19 mouse cellular contexts compared by ENCODE assay signal in the genomic region with DNA sequence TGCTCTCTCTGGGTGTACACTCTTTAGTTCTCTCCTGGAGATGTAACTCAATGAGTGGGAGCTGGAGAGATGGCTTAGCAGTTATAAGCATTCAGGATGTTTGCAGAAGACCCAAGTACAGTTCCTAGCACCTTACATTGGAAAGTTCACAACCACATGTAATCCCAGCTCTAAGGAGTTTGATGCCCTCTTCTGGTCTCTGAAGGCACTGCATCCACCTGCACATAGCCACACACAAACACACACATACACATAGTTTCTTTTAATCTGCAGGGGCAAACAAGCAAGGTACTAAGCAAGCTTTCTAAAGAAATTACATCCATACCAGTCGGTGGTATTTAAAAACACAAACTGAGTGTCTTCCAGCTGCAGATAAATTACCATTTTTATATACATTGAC. TPM values are rescaled to one million over a fixed set of nuclear protein-coding genes. Genes with fewer than 3 reads are reported as not detected.
A peak's percentile ranks its signal among the peaks of the same experiment; 100 is the strongest.
DNase-seq lines count a peak whose midpoint lies in the region; ATAC-seq and TF ChIP-seq lines count a peak whose summit lies in the region.
"Had no signal": no experiment of that assay in that cellular context is flagged by ENCODE, and none has a peak within 500 bp of the region (broad histone marks: within the 10 kb centered on the region; RNA-seq: fewer than 3 reads in every experiment).

No protein-coding gene starts in this region.

- peak; percentile 30; the same call in 1 of the 2 replicates for TF ChIP-seq CTCF in kidney, adult 2 months (conservative IDR thresholded peaks at IDR 0.05; ENCODE audit: insufficient read depth, insufficient read length, low read depth, low read length)
- TF ChIP-seq CTCF in lung, embryonic 14.5 days (IDR thresholded peaks at IDR 0.05; ENCODE audit: low read depth): peak; percentile 34
- peak in 1 of 3 experiments; percentile 7; a peak in 1 of 6 replicates for TF ChIP-seq CTCF in MEL (IDR thresholded peaks at IDR 0.05 in 2 of 3, conservative IDR thresholded peaks at IDR 0.05 in 1 of 3; ENCODE audit: control insufficient read depth in 1 of 3, insufficient read depth in 1 of 3, low read depth in 2 of 3, low read length in 3 of 3, poor library complexity in 1 of 3, severe bottlenecking in 1 of 3)
- peak; percentile 55 for TF ChIP-seq CTCF in stomach, postnatal 0 days (IDR thresholded peaks at IDR 0.05; ENCODE audit: low read depth)

- 95% methylated on average over 1 of the region's 1 CpGs for WGBS in kidney, adult 2 months
- 100% methylated on average over 1 of the region's 1 CpGs for WGBS in kidney, embryonic 15.5 days
- WGBS in lung, embryonic 14.5 days: 84% methylated on average over 1 of the region's 1 CpGs
- 89% methylated on average over 1 of the region's 1 CpGs for WGBS in stomach, postnatal 0 days

- H3K36me3 ChIP-seq in kidney, adult 2 months (ENCODE audit: control insufficient read depth, insufficient read depth, low read length): no peaks in the 10 kb centered on the region
- H3K36me3 ChIP-seq in kidney, embryonic 15.5 days: no peaks in the 10 kb centered on the region
- H3K36me3 ChIP-seq in lung, embryonic 14.5 days (ENCODE audit: insufficient read depth): no peaks in the 10 kb centered on the region
- no peaks in the 10 kb centered on the region for H3K36me3 ChIP-seq in MEL (ENCODE audit: control insufficient read depth in 1 of 2, insufficient read depth in 2 of 2, low read length in 2 of 2)
- no peaks in the 10 kb centered on the region for H3K36me3 ChIP-seq in stomach, postnatal 0 days (ENCODE audit: control insufficient read depth, insufficient read depth, low read length)
- H3K36me3 ChIP-seq: embryonic facial prominence, embryonic 12.5 days; hindbrain, embryonic 13.5 days; intestine, embryonic 15.5 days; midbrain, embryonic 10.5 days had no signal

- no peaks in the 10 kb centered on the region for H3K79me2 ChIP-seq in MEL (ENCODE audit: control insufficient read depth, insufficient read depth, low read length, poor library complexity)

- no peaks in the 10 kb centered on the region; the same call in 1 of the 2 replicates for H3K9me3 ChIP-seq in kidney, embryonic 15.5 days (replicated peaks)
- peaks cover 2% of the 10 kb centered on the region; the same call in 1 of the 2 replicates for H3K9me3 ChIP-seq in lung, embryonic 14.5 days (ENCODE audit: low read depth, low read length)
- no peaks in the 10 kb centered on the region for H3K9me3 ChIP-seq in MEL (replicated peaks; ENCODE audit: insufficient read depth, low read length)
- 0 out of 2 replicates have a peak, but pooled peaks cover 2% of the 10 kb centered on the region for H3K9me3 ChIP-seq in stomach, postnatal 0 days (ENCODE audit: control insufficient read depth, low read length)
- H3K9me3 ChIP-seq: intestine, embryonic 15.5 days had no signal

- H3K9ac ChIP-seq in kidney, embryonic 15.5 days: no peak overlapping the region
- H3K9ac ChIP-seq in lung, embryonic 14.5 days: no peak overlapping the region
- H3K9ac ChIP-seq in MEL (ENCODE audit: control insufficient read depth, low read depth, low read length, poor library complexity, severe bottlenecking): no peak overlapping the region
- H3K9ac ChIP-seq in stomach, postnatal 0 days (ENCODE audit: low read length): no peak overlapping the region
- H3K9ac ChIP-seq: embryonic facial prominence, embryonic 12.5 days; forebrain, embryonic 13.5 days; hindbrain, embryonic 13.5 days; intestine, embryonic 15.5 days had no signal

- TF ChIP-seq RAD21 in MEL (IDR thresholded peaks at IDR 0.05; ENCODE audit: low read depth, low read length): no peak; the same call in 1 of the 2 replicates

- ATAC-seq in kidney, embryonic 15.5 days (replicated peaks; ENCODE audit: low FRiP score): no peak
- no peak for ATAC-seq in lung, embryonic 14.5 days (ENCODE audit: insufficient read depth)
- ATAC-seq in stomach, postnatal 0 days (ENCODE audit: low FRiP score, low TSS enrichment): no peak
- ATAC-seq: forebrain, embryonic 13.5 days; intestine, embryonic 15.5 days had no signal

- no peak for TF ChIP-seq EP300 in MEL (IDR thresholded peaks at IDR 0.05; ENCODE audit: low read depth in 1 of 2, low read length in 2 of 2)
- TF ChIP-seq EP300 in stomach, postnatal 0 days (optimal IDR thresholded peaks at IDR 0.05): no peak

- DNase-seq in kidney, adult 2 months: no peak
- no peak for DNase-seq in lung, embryonic 14.5 days
- DNase-seq in lung, postnatal 25 days (ENCODE audit: low spot score): no peak
- peak; percentile 6 for DNase-seq in MEL (ENCODE audit: low read depth, low spot score)
- DNase-seq in stomach, postnatal 0 days (ENCODE audit: low spot score): no peak
- DNase-seq in adrenal gland, postnatal 14 days: no peak
- DNase-seq: adrenal gland, adult 2 months; cerebellum, adult 9-11 months; kidney, postnatal 14 days; lung, postnatal 36 days; thymus, postnatal 25 days had no signal

- no peaks in the 10 kb centered on the region for H3K4me1 ChIP-seq in kidney, adult 2 months (ENCODE audit: control insufficient read depth, insufficient read depth, low read length)
- peaks cover 6% of the 10 kb centered on the region; the same call in 1 of the 2 replicates for H3K4me1 ChIP-seq in kidney, embryonic 15.5 days
- H3K4me1 ChIP-seq in lung, embryonic 14.5 days (ENCODE audit: insufficient read depth): no peaks in the 10 kb centered on the region; the same call in 1 of the 2 replicates
- H3K4me1 ChIP-seq in MEL (ENCODE audit: control insufficient read depth in 1 of 2, insufficient read depth in 2 of 2, low read length in 2 of 2): no peaks in the 10 kb centered on the region
- H3K4me1 ChIP-seq in stomach, postnatal 0 days (replicated peaks; ENCODE audit: control insufficient read depth, insufficient read depth): no peaks in the 10 kb centered on the region
- H3K4me1 ChIP-seq: embryonic facial prominence, embryonic 12.5 days; forebrain, embryonic 13.5 days; hindbrain, embryonic 13.5 days had no signal

- H3K4me2 ChIP-seq in kidney, embryonic 15.5 days: no peak overlapping the region
- H3K4me2 ChIP-seq in lung, embryonic 14.5 days: no peak overlapping the region
- no peak overlapping the region for H3K4me2 ChIP-seq in stomach, postnatal 0 days (replicated peaks; ENCODE audit: low read depth)
- H3K4me2 ChIP-seq: embryonic facial prominence, embryonic 12.5 days; forebrain, embryonic 13.5 days; heart, embryonic 11.5 days; hindbrain, embryonic 13.5 days; intestine, embryonic 15.5 days had no signal

- H3K27ac ChIP-seq in kidney, adult 2 months (ENCODE audit: insufficient read depth, low read depth, low read length): no peak overlapping the region
- H3K27ac ChIP-seq in kidney, embryonic 15.5 days: no peak overlapping the region
- H3K27ac ChIP-seq in lung, embryonic 14.5 days (ENCODE audit: low read depth): no peak overlapping the region
- no peak overlapping the region for H3K27ac ChIP-seq in MEL (ENCODE audit: control insufficient read depth, low read depth, low read length)
- no peak overlapping the region for H3K27ac ChIP-seq in stomach, postnatal 0 days (replicated peaks)
- H3K27ac ChIP-seq: embryonic facial prominence, embryonic 12.5 days; forebrain, embryonic 13.5 days; hindbrain, embryonic 13.5 days; intestine, embryonic 15.5 days; midbrain, embryonic 10.5 days had no signal

- H3K27me3 ChIP-seq in kidney, adult 2 months (replicated peaks; ENCODE audit: control insufficient read depth, insufficient read depth, low read length): no peaks in the 10 kb centered on the region
- no peaks in the 10 kb centered on the region for H3K27me3 ChIP-seq in kidney, embryonic 15.5 days
- H3K27me3 ChIP-seq in lung, embryonic 14.5 days (ENCODE audit: insufficient read depth, low read length): no peaks in the 10 kb centered on the region
- no peaks in the 10 kb centered on the region; a peak in 1 of 4 replicates for H3K27me3 ChIP-seq in MEL (ENCODE audit: control insufficient read depth in 1 of 2, insufficient read depth in 2 of 2, low read length in 2 of 2)
- no peaks in the 10 kb centered on the region for H3K27me3 ChIP-seq in stomach, postnatal 0 days (ENCODE audit: control insufficient read depth, insufficient read depth, low read length)
- H3K27me3 ChIP-seq: embryonic facial prominence, embryonic 12.5 days; forebrain, embryonic 13.5 days; hindbrain, embryonic 13.5 days; intestine, embryonic 15.5 days had no signal

- no peak overlapping the region for H3K4me3 ChIP-seq in kidney, adult 2 months (ENCODE audit: insufficient read depth, low read depth, low read length)
- H3K4me3 ChIP-seq in kidney, embryonic 15.5 days (replicated peaks): no peak overlapping the region
- no peak overlapping the region for H3K4me3 ChIP-seq in lung, embryonic 14.5 days (ENCODE audit: low read depth, low read length)
- H3K4me3 ChIP-seq in MEL (ENCODE audit: control insufficient read depth in 1 of 2, insufficient read depth in 1 of 2, low read depth in 2 of 2, low read length in 2 of 2): no peak overlapping the region
- H3K4me3 ChIP-seq in stomach, postnatal 0 days (ENCODE audit: low read depth, low read length): no peak overlapping the region
- H3K4me3 ChIP-seq: embryonic facial prominence, embryonic 12.5 days; erythroblast, embryonic 14.5 days; forebrain, embryonic 13.5 days; hindbrain, embryonic 13.5 days; intestine, embryonic 15.5 days; midbrain, embryonic 10.5 days had no signal

- TF ChIP-seq POLR2A in kidney, adult 2 months (IDR thresholded peaks at IDR 0.05; ENCODE audit: low read depth, low read length): no peak
- TF ChIP-seq POLR2A in MEL (IDR thresholded peaks at IDR 0.05; ENCODE audit: control insufficient read depth in 1 of 2, insufficient read depth in 1 of 2, low read depth in 1 of 2, low read length in 2 of 2, poor library complexity in 1 of 2): no peak

TF ChIP-seq in MEL, 35 proteins besides CTCF, POLR2A, EP300 and RAD21:
- no peak for TF ChIP-seq TCF12 (IDR thresholded peaks at IDR 0.05; ENCODE audit: low read depth, low read length)

RNA-seq across cellular contexts. Expression of a gene that starts 12.2 kb away (rescaled TPM):
- polyA plus RNA-seq in kidney, adult 2 months (2012; rRNA removed): 14.8 and 18.1 TPM in 2 replicates
- 25.4 and 28.7 TPM in 2 replicates for polyA plus RNA-seq in kidney, embryonic 15.5 days (2015; fragmentation: Nextera tagmentation; extraction: Ambion mirVana)
- 25.5 and 26.2 TPM in 2 replicates for polyA plus RNA-seq in lung, embryonic 14.5 days (2014; fragmentation: Nextera tagmentation; extraction: Ambion mirVana)
- 0.07 TPM in 1 of 2 replicates, not detected in the other for total RNA-seq in MEL (2012; rRNA removed)
- not detected for polyA plus RNA-seq in MEL (2012; ENCODE audit: insufficient read depth in 1 of 2, insufficient read length in 2 of 2, low read depth in 1 of 2, low replicate concordance in 2 of 2, missing spikeins in 1 of 2)
- polyA plus RNA-seq in stomach, postnatal 0 days (2015; fragmentation: Nextera tagmentation; extraction: Ambion mirVana): 7.6 and 8.0 TPM in 2 replicates
- 15.0 and 19.1 TPM in 2 replicates for total RNA-seq in adrenal gland, postnatal 14 days (2021)
- polyA plus RNA-seq: erythroblast, embryonic 14.5 days had no signal
